Mouse (Mus musculus) spleen, postnatal 10 days (tissue): ENCODE results near the gene Olfr63.
"Not testable (repeated sequence)": the region's sequence is repeated elsewhere in the genome, so short reads cannot be mapped to it uniquely, and the experiment has no call there.

Source experiments
- DNase-seq, 2 experiments: peaks; one replicate each; pipeline ENCODE4 v3.0.0; 2021 to 2022; ENCODE audit warnings: low spot score in 2 of 2

The Olfr63 gene

GRCm38 (mm10) chr17:33264376-33264775, at the start of gene Olfr63:
Gene Olfr63 (plus strand): TSS chr17:33264676.
- no peak for DNase-seq

- no peak for DNase-seq
Observed at GRCm38 (mm10) chr17:33221590-33221989, 42.9 kb upstream of the Olfr63 start, which contains the start of gene Olfr1564. Gene Olfr1564 (minus strand): TSS chr17:33221690.

DNA sequence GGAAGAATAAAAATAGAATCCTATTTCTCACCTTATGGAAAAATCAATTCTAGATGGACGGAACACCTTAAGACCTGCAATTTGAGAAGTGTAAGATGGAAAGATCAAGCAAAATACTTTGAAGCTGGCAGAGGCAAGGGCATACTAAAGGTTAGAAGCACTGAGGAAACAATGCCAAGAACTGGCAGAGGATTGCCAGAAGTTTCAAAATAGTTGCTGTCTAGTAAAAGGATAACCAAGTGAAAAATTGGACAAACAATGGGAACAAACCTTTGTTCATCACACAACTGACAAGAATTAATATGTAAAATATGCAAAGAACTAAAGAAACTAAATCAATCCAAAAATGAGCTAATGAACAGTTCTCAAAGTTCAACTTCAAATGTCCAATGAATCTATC, 27.8 kb upstream of the Olfr63 start:
- not testable (repeated sequence) for DNase-seq

GRCm38 (mm10) chr17:33254530-33255318, 9.8 kb upstream of the Olfr63 start, which contains the start of gene Zfp955a:
Gene Zfp955a (minus strand): TSS chr17:33255145.
- not testable (repeated sequence) for DNase-seq

DNA sequence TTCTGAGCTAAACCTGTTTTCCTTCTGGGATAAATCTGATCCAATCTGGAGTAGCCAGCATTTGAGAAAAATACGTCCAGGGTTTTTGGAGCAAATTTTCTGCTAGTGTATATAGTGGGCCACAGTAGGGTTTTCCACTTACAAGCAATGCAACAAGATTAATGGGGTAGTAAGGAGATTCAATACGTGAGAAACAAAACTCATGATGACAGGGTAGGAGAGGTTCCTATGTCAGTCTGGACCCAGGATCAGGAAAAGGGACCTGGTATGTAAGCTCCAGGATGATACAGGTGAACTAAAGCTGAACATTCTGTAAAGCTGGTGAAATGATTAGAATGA, 9.2 kb upstream of the Olfr63 start:
- DNase-seq, result not testable (repeated sequence)

- no peak for DNase-seq
Observed at GRCm38 (mm10) chr17:33268907-33269306, 4.4 kb downstream of the Olfr63 start.

DNA sequence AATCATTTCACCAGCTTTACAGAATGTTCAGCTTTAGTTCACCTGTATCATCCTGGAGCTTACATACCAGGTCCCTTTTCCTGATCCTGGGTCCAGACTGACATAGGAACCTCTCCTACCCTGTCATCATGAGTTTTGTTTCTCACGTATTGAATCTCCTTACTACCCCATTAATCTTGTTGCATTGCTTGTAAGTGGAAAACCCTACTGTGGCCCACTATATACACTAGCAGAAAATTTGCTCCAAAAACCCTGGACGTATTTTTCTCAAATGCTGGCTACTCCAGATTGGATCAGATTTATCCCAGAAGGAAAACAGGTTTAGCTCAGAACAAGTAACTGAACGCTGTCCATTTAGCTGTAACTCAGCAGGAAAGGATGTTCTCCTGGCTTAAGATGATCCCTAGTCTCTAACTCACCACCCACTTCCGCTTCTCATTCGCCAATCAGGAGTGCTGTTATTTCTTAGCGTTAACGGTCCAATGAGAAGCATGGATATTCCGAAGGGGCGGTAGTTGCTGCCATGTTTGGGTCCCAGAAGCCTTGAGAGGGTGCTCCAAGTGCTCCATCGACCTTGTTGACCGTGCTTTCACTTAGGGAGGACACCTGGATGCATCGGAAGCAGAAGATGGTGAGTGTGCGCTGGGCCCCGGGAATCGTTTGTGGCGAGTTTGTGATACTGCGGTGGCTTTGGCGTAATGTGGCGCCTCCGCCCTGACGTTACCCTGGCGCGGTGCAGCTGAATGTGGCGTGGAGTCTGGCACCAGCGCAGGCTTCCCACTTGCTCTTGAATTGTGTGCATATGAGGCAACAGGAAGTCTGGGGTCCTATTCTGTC, 24.8 kb downstream of the Olfr63 start, which contains the start of gene Zfp955b:
TSS of gene Zfp955b (plus strand) at position 506 of the 837 bp plus-strand sequence.
- not testable (repeated sequence) for DNase-seq

DNA sequence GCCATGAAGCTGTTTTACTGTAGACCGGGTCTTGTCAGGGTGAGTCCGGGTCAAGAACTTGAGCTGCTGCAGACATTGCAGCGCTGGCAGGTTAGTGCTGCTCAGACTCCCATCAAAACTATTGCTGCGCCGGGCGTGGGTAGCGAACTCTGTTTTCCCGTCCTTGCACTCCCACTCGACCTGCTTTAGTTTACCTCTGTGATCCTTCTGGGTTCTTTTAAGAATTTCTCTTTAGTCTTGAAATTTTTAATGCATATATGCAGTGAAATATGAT, 25.3 kb downstream of the Olfr63 start:
- not testable (repeated sequence) for DNase-seq
